Mouse (Mus musculus) c-Kit-positive CD71-negative TER-119-negative erythroid progenitor cells, embryonic 14.5 days (primary cell): ENCODE data around the gene Usp46.

Source experiments
- DNase-seq: peaks from one replicate; pipeline ENCODE4 v3.0.0-alpha.2; 2013; ENCODE audit warnings: low read depth

Gene Usp46

DNA sequence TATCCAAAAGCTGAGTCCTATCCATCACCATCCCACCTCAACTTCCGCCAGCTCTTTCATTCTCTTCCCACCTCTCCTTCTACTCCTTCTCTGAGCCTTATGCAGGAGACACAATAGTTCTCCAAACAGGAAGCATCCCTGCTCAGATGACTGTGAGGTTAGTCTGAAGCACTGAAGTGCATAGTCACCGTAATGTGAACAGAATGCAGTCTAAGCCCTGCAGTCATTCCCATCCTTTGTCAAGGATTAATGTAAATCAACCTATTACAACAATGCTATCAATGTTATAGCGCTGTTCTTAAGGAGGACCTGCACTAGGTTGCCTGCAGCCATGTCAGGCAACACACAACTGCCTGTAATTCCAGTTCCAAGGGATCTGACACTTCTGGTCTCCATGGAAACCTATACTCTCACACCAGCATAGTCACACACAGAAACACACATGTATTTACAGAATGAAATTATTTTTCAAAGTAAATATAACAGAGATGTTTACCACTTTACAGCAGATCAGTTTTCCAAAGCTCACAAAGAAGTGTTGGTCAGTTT is 115.1 kb downstream of the Usp46 start:
- no peak for DNase-seq

DNA sequence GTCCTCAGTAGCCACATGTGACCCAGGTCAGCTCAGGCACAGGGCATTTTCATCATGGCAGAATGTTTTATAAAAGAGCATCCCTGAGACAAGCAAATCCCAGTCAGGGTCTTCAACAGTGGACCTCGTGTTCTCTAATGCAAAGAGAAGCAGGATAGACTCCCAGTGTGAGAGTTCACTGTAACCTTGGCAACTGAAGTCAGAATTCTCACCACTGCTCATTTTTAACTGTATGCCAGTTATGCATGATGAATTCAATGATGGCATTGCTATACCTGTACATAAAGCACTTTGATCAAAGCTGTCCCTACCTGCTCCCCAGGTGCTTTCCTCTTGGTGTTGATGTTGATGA is 116.6 kb downstream of the Usp46 start:
- DNase-seq: no peak

DNA sequence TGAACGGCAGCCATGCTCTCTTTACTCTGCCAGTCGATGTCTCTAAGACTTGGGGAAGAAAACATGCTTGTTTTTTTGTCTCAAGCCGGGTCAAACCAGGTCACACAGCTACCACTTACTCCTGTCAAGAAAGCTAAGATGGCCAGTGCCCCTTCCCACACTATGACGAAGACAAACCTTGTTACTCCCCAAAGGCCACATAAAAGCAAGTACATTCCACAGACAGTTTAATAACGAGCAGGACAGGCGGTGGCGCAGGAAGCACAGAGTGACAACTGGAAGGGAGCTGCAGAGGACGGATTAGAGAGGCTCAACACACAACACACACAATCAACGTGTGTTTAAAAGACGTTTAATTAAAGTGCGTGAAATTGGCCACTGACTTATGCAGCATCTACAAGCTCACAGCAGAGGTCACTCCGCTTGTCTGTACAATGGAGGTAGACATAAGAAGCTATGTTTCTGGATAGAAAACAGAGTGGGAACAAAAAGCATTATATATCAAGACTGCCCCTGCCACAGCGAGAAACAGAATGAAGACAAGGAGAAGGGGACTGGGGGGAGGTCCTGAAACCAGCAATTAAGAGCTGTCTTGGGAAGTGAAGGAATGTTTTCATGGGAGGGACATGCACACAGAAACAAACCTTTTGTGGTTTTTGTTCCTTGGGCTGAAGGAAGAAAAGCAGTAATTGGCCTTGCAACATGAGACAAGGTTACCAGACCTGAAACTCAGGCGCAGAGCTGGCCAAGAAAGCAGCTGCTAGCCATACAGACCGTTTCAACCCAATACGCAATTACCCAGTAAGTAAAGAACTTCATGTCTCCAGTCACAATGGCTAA is 117.2 kb downstream of the Usp46 start:
- DNase-seq: no peak
